Mouse (Mus musculus): ENCODE results near the gene Gpa33.

- no peak for TF ChIP-seq CTCF (IDR thresholded peaks at IDR 0.05; ENCODE audit: borderline replicate concordance, extremely low read depth, insufficient read depth, insufficient read length)
- TF ChIP-seq POLR2A (IDR thresholded peaks at IDR 0.05; ENCODE audit: borderline replicate concordance, extremely low read depth, insufficient read depth, insufficient read length, poor library complexity, severe bottlenecking): no peak
Measured at GRCm38 (mm10) chr1:166117866-166118639, 12.0 kb upstream of the Gpa33 start.
